Mouse (Mus musculus): ENCODE results near the gene Cmss1. TPM values are rescaled to one million over a fixed set of nuclear protein-coding genes. Genes with fewer than 3 reads are reported as not detected.

Gene Cmss1
- polyA plus RNA-seq, 1 experiment: 26.5 TPM

DNA sequence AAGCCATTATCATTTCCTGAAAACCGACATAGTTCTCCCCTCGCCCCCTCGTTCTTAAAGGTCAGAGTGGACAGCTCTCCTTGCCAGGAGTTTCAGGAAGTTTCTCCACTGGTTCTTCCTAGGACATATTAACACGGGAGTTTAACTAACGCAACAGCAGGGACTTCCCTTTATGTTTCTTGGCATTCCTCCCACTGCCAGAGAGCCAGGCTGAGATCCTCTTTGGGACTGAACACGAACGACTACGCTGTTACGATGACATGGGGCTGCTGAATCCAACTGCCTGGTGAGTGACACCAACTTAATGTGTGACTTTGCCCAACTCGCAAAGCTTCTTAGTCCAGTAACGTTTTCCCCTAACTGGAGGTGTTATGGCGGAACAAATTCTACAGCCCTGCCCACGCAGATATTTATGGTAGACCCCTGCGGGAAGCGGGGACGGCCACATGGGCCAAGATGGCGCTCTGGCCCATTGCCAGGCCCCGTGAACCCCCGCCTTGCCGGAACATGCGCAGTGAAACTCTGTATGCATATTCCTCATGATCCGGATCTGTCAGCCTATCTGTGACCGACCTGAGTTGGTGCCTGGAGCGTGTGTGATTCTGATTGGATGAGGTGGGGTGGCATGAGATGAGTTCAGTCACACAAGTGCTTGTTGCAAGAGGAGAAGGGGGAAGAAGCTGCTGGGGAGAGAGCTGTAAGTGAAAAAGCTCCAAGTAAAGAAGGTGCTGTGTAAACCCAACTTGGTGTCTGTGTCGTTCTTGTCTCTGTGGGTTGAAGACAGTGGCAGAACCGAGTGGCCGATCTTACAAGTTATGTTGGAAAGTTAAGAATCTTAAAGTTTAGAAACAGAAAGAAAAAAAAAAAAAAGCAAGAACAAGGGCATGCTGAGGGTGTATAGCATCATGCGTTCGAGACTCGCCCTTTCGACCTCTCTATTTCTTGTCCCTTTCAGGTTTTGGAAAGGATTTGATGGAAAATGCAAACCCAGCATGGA, 326.1 kb downstream of the Cmss1 start:
- no peak for TF ChIP-seq TCF3 (IDR thresholded peaks at IDR 0.05; ENCODE audit: insufficient read length, low read depth)
- no peak for TF ChIP-seq REST (IDR thresholded peaks at IDR 0.05; ENCODE audit: insufficient read depth, insufficient read length)
- H3K27me3 ChIP-seq (ENCODE audit: control insufficient read depth, insufficient read depth, insufficient read length): no peaks in the 10 kb centered on the region
- no peak overlapping the region for H3K4me2 ChIP-seq (ENCODE audit: low read depth)
- H3K79me2 ChIP-seq (ENCODE audit: control insufficient read depth, insufficient read depth): no peaks in the 10 kb centered on the region
- no peaks in the 10 kb centered on the region for H3K36me3 ChIP-seq (ENCODE audit: control insufficient read depth, insufficient read depth)
- H3ac ChIP-seq (ENCODE audit: control insufficient read depth, insufficient read length): no peak overlapping the region
- no peak overlapping the region for H3K4me3 ChIP-seq

DNA sequence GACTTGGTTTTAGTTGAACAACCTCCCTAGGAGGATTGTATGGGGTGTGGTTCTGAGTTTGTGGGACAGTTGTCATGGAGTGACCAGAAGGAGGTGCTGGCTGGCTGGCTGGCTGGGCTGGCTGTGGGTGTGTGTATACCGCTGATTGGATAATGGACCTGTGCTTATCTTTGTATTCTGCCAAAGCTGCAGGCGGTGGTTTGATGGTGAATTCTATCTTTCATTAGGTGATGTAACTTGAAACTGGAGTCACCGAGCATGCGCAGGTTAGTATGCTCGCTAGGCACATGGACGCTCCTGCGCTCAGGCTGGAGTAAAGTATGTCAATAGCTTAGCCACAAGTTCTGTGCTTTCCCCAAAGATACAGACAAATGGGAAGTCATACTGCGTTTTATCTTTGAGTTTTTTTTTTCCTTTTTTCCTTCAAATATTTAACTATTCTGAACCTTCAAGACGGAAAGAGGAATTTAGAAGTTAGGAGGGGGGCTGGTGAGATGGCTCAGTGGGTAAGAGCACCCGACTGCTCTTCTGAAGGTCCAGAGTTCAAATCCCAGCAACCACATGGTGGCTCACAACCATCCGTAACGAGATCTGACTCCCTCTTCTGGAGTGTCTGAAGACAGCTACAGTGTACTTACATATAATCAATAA, 327.6 kb downstream of the Cmss1 start:
- Histone ChIP-seq H3K27me3 (ENCODE audit: control insufficient read depth, insufficient read depth, insufficient read length) (no peaks in the 10 kb centered on the region), H3K4me3 (no peak overlapping the region), H3K79me2 (ENCODE audit: control insufficient read depth, insufficient read depth) (no peaks in the 10 kb centered on the region), H3ac (ENCODE audit: control insufficient read depth, insufficient read length) (no peak overlapping the region), H3K4me2 (ENCODE audit: low read depth) (no peak overlapping the region), H3K36me3 (ENCODE audit: control insufficient read depth, insufficient read depth) (no peaks in the 10 kb centered on the region)
- TF ChIP-seq REST (IDR thresholded peaks at IDR 0.05; ENCODE audit: insufficient read depth, insufficient read length) (no peak), TCF3 (IDR thresholded peaks at IDR 0.05; ENCODE audit: insufficient read length, low read depth) (no peak), MYOD1 (IDR thresholded peaks at IDR 0.05; ENCODE audit: control insufficient read depth in 1 of 3, insufficient read length in 2 of 3, low read depth in 2 of 3) (no peak), SRF (IDR thresholded peaks at IDR 0.05; ENCODE audit: control insufficient read depth, insufficient read length, low read depth) (no peak), MAX (IDR thresholded peaks at IDR 0.05; ENCODE audit: low read depth) (no peak), TCF12 (IDR thresholded peaks at IDR 0.05; ENCODE audit: insufficient read depth, poor library complexity, severe bottlenecking) (no peak), MYOG (IDR thresholded peaks at IDR 0.05; ENCODE audit: control insufficient read depth in 1 of 3, insufficient read depth in 1 of 3, insufficient read length in 2 of 3, low read depth in 2 of 3) (no peak), E2F4 (IDR thresholded peaks at IDR 0.05; ENCODE audit: insufficient read depth) (no peak), CEBPB (IDR thresholded peaks at IDR 0.05; ENCODE audit: insufficient read depth, poor library complexity, severe bottlenecking) (no peak), POLR2AphosphoS2 (IDR thresholded peaks at IDR 0.05; ENCODE audit: insufficient read length, low read depth) (no peak)

DNA sequence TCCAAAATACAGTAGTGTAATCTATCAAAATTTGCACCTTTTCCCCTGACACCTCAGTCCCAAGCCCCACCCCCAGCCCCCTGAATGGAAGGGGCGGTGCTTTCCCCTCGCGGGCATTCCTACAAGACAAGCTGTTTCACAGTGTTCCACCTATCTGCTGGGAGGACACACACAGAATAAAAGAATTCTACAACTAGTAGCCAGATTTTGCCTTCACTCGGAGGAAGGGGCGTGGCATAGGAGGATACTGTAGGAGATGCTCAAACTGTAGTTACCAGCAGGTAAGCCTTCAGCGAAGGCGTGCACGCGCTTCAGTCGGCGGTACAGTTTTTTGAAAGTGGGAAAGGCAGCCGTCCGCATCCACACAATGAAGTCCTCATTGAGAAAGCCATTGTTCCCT, 336.9 kb downstream of the Cmss1 start:
- no peak overlapping the region for H3ac ChIP-seq (ENCODE audit: control insufficient read depth, insufficient read length)
- no peak for TF ChIP-seq CEBPB (IDR thresholded peaks at IDR 0.05; ENCODE audit: insufficient read depth, poor library complexity, severe bottlenecking)
- TF ChIP-seq MYOG (IDR thresholded peaks at IDR 0.05; ENCODE audit: control insufficient read depth in 1 of 3, insufficient read depth in 1 of 3, insufficient read length in 2 of 3, low read depth in 2 of 3): no peak
- no peak for TF ChIP-seq USF1 (IDR thresholded peaks at IDR 0.05; ENCODE audit: low read depth)
- TF ChIP-seq TCF3 (IDR thresholded peaks at IDR 0.05; ENCODE audit: insufficient read length, low read depth): no peak
- TF ChIP-seq TCF12 (IDR thresholded peaks at IDR 0.05; ENCODE audit: insufficient read depth, poor library complexity, severe bottlenecking): no peak
- no peak for TF ChIP-seq E2F4 (IDR thresholded peaks at IDR 0.05; ENCODE audit: insufficient read depth)
- no peak for TF ChIP-seq POLR2A (IDR thresholded peaks at IDR 0.05; ENCODE audit: insufficient read length, low read depth)
- TF ChIP-seq POLR2AphosphoS2 (IDR thresholded peaks at IDR 0.05; ENCODE audit: insufficient read length, low read depth): no peak
- no peak for TF ChIP-seq MYOD1 (IDR thresholded peaks at IDR 0.05; ENCODE audit: control insufficient read depth in 1 of 3, insufficient read length in 2 of 3, low read depth in 2 of 3)
- no peak for TF ChIP-seq REST (IDR thresholded peaks at IDR 0.05; ENCODE audit: insufficient read depth, insufficient read length)
- no peaks in the 10 kb centered on the region for H3K36me3 ChIP-seq (ENCODE audit: control insufficient read depth, insufficient read depth)
- no peaks in the 10 kb centered on the region for H3K27me3 ChIP-seq (ENCODE audit: control insufficient read depth, insufficient read depth, insufficient read length)
- H3K4me3 ChIP-seq: no peak overlapping the region
- H3K79me2 ChIP-seq (ENCODE audit: control insufficient read depth, insufficient read depth): no peaks in the 10 kb centered on the region
- no peak overlapping the region for H3K4me2 ChIP-seq (ENCODE audit: low read depth)

DNA sequence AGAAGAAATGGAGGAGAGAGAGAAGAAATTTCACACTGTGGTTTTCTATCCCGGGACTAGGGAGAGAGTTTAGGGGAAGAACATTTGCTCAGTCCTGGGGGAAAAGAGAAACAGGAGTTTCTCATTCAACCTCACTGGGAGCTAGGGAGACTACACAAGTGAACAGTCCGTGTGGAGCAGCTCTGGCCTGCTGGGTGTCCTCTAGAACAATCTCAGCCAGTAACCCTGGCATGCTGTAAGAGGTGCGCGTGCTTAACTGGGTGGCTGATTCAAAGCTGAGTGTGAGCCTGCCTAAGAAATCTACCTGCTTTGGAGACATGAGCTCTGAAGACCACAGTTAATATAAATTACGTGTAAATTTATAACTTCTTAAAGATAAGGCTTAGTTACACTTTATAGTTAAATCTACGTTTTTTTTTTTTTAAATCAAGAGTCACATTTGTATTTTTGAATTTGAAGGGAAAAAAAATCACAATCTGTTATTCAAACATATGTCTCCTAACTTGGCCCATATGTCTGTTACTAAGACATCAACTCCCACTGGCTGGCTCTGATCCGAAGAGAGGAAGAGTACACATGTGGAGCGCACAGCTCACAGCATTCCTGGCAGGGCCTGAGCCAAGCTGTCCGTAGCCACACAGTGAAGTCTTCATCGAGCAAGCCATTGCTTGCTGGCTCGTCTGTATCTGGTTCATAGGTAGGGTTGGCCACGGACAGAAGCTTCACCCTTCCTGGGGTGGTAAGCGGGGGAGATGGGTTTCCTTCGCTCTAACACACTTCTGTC, 338.4 kb downstream of the Cmss1 start:
- Histone ChIP-seq H3ac (ENCODE audit: control insufficient read depth, insufficient read length) (no peak overlapping the region), H3K27me3 (ENCODE audit: control insufficient read depth, insufficient read depth, insufficient read length) (no peaks in the 10 kb centered on the region), H3K4me2 (ENCODE audit: low read depth) (peak overlapping the region; percentile 47), H3K36me3 (ENCODE audit: control insufficient read depth, insufficient read depth) (no peaks in the 10 kb centered on the region), H3K79me2 (ENCODE audit: control insufficient read depth, insufficient read depth) (no peaks in the 10 kb centered on the region), H3K4me3 (no peak overlapping the region)
- no peak for TF ChIP-seq TCF12 (IDR thresholded peaks at IDR 0.05; ENCODE audit: insufficient read depth, poor library complexity, severe bottlenecking)
- no peak for TF ChIP-seq MAX (IDR thresholded peaks at IDR 0.05; ENCODE audit: low read depth)
- TF ChIP-seq CEBPB (IDR thresholded peaks at IDR 0.05; ENCODE audit: insufficient read depth, poor library complexity, severe bottlenecking): no peak

Data from myocyte (in vitro differentiated cells).